Mouse (Mus musculus) E14TG2a.4 (cell line): ENCODE results near the gene Cdc73.

Experiments
- CTCF ChIP-seq: conservative IDR thresholded peaks from 2 replicates; pipeline ENCODE4 v1.5.1; 2014; ENCODE audit warnings: low read length
- NANOG ChIP-seq: IDR thresholded peaks from 2 replicates; pipeline ENCODE4 v1.6.1; 2014; ENCODE audit warnings: borderline replicate concordance, low read length, mixed read lengths
- POU5F1 ChIP-seq: IDR thresholded peaks from 2 replicates; pipeline ENCODE4 v1.6.1; 2014; ENCODE audit warnings: low read length, borderline replicate concordance

DNA sequence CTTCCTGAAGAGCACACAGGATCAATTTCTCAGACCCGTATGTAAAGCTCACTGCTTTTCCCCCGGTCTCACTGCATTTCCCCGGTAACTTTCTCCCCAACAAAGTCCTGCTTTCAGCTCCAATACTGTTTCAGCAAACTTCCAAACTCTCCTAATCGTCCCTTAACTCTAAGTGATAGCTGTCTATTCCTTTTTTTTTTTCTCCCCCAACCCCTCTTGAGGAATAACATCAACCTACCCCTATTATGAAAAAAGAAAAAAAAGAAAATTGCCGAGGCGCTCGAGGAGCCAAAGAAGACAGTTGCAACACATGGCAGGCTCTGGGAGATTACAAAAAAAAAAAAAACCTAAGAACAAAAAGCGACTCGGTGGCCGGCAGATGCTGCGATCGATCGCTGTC is 957 bp downstream of the Cdc73 start:
- TF ChIP-seq CTCF (no peak), NANOG (no peak), POU5F1 (no peak)
